Mouse (Mus musculus) skeletal muscle tissue, adult 2 months (tissue): ENCODE data around the gene Mmd2.

ENCODE experiments used
- DNase-seq: peaks from one replicate; pipeline ENCODE4 v3.0.0-alpha.2; 2012; ENCODE audit warnings: low read depth, low spot score

Mmd2 gene

DNA sequence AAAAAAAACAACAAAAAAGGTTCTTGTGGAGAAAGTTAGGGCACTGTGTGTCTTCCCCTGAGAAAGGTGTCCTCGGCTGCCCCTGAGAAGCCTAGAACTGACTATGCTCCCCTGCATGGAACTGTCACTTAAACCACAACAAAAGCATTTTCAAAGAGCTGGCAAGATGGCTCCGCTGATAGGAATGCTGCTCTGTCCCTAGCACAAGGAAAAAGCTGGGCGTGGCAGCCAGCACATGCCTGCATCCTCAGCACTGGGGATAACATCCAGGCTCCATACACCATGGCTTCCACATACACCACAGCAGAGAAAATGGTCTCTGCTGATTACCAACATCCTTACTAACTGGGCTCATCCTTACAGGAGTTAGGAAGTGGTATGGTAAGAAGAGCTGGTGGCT is 61.5 kb downstream of the Mmd2 start:
- DNase-seq = no peak

- no peak for DNase-seq
Observed at GRCm38 (mm10) chr5:142546344-142546743, 62.3 kb downstream of the Mmd2 start.

GRCm38 (mm10) chr5:142545014-142545795 is 63.4 kb downstream of the Mmd2 start:
- no peak for DNase-seq

DNA sequence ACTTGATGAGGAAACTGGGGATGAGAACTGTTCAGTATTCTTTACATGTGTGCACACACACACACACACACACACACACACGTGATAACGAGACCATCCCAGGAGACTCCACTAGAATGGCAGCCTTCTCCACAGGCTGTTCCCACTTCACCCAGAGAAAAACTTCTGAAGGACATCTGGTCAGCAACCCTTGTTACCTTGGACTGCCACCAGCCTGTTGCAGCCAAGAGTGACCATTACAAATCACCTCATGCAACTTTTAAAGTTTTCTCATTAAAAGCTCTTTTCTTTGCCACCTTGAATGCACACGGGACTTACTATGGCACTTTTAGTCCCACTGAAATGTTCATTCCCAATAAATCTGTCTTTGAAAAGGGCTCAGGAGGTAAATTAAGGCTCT is 71.3 kb downstream of the Mmd2 start:
- DNase-seq = no peak

- DNase-seq = no peak
Observed at GRCm38 (mm10) chr5:142535388-142535787, 73.2 kb downstream of the Mmd2 start.

- no peak for DNase-seq
Observed at GRCm38 (mm10) chr5:142529915-142530314, 78.7 kb downstream of the Mmd2 start, which contains the start of gene Papolb. Papolb (minus strand) TSS chr5:142530076.

GRCm38 (mm10) chr5:142524711-142525464 is 83.7 kb downstream of the Mmd2 start:
- DNase-seq = no peak

- no peak for DNase-seq
Observed at GRCm38 (mm10) chr5:142521195-142521866, 87.3 kb downstream of the Mmd2 start.

DNA sequence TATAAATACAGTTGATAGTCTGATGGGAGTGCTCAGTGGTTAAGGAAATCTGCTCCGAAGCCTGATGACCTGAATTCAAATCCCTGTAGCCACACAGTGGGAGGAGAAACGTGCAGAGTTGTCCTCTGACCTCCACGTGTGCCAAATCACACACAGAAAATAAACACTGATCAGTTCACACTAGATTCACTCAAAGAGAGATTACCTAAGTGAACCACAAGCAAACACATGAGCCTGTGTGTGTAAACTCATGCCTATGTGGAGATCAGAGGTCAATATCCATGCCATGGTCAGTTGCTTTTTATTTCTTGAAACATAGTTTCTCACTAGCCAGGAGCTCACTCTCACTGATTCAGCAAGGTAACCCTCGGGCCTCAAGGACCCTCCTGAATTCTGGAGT is 88.2 kb downstream of the Mmd2 start:
- DNase-seq = no peak

- no peak for DNase-seq
Observed at GRCm38 (mm10) chr5:142518973-142519372, 89.6 kb downstream of the Mmd2 start.
